Mouse (Mus musculus) retina, adult 2 months (tissue): Measurements from ENCODE around the gene Nrf1.

Experiments
- DNase-seq: peaks from one replicate; pipeline ENCODE4 v3.0.0-alpha.2; 2012; ENCODE audit warnings: low read depth, low spot score

Gene Nrf1

DNA sequence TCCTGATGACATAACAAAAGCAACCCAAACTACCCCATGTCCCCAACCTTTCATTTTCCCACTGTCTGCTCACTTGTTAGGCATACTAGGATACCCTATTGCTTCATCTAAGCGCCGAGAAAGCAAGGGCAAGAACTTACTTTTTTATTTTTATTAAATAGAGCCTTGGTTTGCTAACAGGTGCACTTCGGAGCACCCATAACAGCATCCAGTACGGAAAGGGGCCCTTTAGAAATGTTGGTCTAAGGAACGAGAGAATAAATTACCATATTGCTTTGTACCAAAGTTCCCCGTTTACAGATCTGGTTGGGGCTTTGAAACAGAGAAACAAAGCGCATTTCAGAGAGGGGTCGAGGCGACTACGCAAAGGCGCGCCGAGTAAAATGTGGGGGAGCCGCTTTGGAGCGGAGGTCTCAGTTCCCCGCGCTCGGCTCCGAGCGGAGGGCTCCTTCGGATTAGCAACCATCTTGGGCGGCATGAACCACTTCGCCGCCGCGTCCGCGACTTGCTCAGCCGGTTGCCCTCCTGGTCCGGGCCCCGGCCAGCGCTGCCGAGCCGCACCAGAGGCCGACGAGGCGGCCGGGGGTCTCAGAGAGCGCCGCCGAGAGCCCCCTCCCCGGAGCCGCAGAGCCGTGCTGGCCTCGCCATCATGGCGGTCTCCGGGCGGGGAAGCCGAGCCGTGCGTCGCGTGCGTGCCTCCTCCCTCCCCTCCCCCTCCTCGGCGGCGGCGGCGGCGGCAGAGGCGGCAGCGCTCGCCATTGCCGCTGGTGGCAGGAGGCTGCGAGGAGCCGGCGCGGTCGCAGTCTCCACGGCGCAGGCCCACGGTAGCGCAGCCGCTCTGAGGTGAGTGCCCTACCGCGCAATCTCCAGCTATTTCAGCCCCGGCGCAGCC, at the start of gene Nrf1:
TSS of gene Nrf1 (plus strand) at position 718 of the 892 bp plus-strand sequence.
- DNase-seq: peak; percentile 76

DNA sequence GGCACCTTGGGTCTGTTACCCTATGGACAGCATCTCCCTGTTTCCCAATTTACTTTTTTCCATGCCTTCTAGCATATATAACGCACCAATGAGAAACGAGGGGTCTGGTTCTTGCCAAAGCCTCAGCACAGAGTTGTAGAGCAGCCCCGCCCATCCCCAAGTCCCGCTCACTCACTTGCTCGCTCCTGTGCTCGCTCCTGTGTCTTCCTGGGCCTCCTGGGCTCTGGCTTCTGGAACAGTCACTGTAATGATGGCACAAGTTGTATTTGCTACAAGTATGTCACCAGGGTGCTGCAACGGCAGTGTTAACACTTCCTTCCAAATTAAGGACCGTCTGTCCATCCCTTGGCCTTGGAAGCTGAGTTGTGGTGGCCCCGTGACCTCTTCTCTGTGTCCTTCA, 49.6 kb upstream of the Nrf1 start:
- no peak for DNase-seq

DNA sequence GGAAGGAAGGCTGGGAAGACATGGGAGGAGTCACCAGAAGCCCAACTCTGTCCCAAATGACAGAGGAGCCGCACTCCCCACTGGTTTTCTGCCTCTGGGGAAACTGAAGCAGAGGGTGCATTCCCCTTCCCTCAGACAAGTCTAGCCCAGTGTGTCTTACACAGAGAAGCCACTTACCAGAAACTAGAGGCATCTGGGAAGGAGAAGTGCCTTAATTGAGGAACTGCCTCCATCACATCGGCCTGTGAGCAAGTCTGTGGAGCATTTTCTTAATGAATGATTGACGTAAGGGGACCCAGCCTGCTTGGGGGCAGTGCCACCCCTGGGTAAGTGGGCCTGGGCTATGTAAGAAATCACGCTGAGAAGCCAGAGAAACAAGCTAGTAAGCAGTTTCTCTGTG, 49.0 kb upstream of the Nrf1 start:
- no peak for DNase-seq

DNA sequence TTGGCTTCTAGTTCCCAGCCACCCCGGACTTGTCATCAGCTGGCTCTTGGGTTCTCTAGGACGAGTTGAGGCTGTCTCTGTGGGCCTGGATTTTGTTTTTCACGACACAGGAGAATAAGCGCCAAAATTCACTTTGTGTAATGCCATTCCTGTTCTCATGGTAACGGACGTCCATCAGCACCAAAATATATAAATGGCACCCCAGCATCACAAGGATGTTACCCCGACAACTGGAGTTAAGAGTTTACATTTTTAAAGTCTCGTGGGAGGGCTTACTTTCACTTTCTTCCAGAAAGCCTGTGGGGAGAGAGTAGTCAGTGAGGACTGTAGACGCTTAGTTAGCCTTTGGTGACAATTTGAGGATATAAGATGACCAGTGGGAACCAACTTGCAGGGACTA, 45.2 kb upstream of the Nrf1 start:
- DNase-seq: no peak

DNA sequence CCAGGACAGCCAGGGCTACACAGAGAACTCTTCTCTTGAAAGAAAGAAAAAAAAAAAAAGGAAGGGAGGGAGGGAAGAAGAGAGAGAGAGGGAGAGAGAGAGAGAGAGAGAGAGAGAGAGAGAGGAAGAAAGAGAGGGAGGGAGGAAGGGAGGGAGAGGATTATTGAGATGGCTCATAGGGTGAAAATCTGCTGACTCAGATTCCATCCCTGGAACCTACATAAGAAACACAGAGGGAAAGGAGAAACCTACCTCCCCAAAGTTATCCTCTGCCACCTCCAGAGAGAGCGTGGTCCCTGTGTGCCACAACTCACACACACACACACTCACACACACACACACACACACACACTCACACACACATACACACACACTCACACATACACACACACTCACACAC, 41.9 kb upstream of the Nrf1 start:
- no peak for DNase-seq

DNA sequence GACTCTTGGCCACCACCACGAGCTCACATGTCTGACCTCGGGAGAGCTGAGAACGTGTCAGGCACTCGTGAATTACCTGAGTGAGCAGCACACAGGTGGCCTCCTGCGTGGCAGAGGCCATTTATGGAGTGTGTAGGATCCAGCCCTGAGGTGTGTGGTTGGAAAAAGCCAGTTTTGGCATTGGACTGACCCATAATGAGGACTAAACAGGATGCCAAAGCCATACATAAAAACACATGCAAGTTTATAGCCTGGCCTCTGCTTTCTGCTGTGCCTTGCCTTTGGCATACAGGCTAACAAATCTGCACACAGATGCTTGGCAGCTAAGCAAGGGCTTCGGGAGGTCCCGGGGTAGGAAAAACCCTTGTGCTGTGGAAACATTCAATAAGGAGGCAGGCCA, 38.6 kb upstream of the Nrf1 start:
- no peak for DNase-seq

DNA sequence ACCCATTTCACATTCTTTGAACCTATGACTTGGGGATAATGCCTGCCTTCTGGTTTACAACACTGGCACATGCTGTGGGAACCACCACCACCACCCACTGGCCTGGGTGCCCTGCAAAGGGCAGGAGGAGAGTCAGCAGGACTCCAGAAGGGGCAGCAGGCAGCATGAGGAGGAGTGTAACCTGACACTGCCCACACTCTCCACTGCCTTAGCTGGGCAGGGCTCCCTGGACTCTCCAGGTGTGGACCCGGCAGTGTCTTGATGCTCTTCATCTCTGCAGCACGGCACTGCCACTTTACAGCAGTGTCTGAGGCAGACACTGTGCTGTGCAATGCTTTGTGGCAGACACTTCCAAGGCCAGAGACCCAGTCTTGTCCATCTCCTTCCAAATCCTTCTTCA, 34.3 kb upstream of the Nrf1 start:
- no peak for DNase-seq

DNA sequence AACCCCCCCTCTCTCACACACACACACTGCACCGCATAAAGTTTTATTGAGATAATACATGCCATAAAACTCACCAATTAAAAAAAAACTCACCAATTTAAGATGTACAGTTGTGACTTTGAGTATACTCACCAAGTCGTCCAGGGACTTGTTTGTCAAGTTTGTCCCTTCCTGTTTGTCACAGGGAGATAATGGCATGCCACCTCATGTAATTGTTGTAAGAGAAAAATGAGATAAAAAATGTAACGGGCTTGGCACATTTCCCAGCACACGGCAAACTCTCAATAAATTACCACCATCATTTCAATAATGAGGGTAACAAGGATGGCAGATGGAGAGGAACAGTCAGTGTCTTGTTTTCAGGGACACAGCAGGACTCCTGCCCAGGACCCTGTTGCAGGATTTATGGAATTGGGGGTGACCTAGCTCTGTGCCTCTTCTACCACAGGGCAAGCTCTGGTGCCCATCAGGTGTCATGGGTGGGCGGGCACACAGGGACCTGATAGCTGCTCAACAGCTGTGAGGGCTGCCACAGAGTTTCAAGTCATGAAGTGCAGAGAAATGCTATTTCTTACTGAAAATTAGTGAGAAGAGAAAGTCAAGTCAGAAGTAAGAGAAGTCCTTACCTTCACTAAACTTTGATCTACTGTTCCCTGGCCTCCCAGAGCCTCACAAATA, 33.5 kb upstream of the Nrf1 start:
- DNase-seq: no peak

DNA sequence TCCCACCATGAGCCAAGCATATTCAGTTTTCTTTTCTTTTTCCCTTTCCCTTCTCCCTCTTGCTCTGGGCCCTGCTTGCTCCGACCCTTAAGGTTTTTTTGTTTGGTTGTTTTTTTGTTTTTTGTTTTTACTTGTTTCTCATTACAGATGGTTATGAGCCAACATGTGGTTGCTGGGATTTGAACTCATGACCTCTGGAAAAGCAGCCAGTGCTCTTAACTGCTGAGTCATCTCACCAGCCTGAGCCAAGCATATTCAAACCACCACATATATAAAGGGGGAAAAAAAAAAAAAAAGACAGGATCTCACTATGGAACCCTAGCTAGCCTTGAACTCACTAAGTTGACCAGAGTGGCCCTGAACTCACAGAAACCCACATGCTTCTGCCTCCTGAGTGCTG, 26.5 kb upstream of the Nrf1 start:
- no peak for DNase-seq

DNA sequence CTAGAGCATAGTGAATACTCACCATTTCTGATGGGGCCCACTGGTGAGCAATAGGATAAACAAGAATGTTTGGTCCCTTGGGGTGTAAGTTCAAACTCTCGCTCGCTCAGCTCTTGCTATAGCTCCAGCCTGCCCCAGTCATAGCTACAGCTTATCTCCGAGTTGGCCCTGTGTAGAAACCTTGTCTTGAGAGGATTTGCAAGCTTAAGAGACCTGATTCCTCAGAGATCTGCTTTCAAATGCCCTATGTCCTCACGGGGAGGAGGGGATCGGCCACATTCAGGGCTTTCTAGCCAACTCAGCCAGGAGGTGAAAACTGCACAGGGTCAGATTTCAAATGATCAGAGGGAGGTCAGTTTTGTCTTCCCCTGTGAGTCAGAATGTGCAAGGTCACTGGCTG, 26.1 kb upstream of the Nrf1 start:
- DNase-seq: peak; percentile 42

DNA sequence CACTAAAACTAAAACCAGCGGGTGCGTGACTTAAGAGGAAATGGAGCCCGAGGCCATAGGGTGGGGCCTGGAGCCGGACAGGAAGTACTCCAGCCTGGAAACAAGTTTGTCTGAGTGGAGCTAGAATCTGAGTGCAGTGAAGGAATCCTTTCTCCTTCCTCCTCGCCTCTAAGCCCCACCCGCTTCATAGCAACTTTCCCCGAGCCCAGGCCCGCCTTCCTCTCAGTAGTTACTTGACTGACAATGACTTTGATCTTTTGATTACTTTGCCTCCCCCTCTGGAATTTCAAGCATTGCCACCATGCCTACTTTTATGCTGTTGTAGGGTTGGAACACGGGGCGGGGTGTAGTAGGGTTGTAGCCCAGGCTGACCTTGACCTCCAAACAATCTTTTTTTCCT, 21.0 kb upstream of the Nrf1 start:
- no peak for DNase-seq

DNA sequence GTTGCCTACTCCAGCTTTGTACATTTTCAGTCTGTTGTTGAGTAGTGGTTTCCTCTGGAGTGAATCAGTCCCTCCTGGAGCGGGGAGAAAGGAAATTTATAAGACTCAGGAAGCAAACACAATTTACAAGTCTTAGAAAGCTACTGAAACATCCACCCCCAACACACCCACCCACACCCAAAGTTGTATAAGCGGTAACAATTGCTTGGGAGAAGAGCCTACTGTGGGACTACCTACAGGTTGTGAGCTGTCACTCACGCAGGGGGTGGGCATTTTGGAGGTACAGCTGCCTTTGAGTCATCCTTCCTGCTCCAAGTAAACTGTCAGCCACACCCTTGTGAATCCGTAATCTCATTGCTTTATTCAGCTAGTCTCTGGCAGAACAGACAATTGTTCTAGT, 19.4 kb upstream of the Nrf1 start:
- DNase-seq: no peak

DNA sequence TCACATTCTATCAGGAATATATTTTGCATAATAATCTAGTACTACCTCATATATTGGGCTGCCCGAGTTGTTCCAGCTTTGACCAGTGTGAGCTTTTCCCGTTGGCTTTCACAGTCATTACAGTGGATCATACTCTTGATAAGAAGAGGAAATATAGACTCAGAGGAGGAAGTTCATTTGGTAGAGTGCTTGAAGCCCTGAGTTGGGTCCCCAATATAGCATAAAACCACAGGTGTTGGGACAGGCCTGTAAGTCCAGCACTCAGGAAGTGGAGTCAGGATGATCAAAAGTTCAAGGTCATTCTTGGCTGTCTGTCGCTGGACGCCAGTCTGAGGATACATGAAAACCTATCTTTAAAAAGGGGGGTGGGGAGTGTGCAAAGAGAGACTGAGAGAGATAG, 12.7 kb upstream of the Nrf1 start:
- no peak for DNase-seq

DNA sequence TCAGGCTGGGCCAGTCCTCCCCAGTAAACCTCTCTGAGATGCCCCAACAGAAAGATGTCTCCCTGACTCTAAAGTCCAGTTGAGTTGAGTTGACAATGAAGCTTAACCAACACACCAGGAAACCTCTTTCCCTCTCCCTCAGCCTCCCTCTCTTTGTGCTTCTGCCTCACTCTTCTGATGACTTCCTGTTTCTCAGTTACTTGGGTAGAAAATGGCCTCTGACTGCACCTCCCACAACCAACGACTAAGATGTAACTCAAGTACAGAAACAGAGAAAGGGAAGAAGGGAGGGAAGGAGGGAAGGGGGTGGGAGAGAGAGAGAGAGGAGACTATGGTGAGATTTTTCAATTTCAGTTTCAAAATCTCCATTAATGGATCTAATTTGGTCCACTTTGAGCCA, 6.3 kb upstream of the Nrf1 start:
- DNase-seq: no peak

DNA sequence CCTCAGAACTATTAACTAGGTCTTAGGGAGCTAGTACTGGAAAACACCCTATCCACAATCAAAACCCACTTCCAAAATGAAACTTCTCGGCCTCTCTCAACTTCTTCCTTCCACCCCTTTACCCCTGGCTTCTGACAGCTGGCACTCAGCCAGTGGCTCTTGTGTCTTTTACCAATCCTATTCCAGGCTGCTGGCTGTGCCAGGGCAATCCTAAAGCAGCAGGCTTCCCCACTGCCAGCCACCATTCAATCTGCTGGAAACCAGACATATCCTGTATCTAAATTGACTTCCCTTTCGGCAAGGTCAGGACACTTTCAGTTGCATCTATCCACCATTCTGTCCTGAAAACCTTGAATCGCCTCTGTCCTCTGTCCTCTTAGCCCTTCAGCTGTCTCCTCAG, 5.3 kb upstream of the Nrf1 start:
- DNase-seq: no peak

DNA sequence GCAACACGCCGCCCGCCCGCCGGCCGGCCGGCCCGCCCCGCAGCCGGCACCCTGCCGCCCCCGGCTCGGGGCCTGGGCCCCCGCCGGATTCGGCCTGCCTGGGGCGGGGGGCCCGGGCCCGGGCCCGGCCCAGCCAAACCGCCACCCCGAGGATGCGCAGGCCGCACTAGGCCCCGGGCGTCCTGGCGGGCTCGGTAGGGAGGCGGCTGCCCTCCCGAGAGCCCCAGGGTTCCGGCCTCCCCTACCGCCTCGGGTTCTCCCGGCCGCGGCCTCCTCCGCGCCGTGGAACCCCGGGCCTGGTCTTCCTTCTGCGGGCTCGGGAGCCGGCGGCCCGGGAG, 344 bp downstream of the Nrf1 start:
- no peak for DNase-seq

DNA sequence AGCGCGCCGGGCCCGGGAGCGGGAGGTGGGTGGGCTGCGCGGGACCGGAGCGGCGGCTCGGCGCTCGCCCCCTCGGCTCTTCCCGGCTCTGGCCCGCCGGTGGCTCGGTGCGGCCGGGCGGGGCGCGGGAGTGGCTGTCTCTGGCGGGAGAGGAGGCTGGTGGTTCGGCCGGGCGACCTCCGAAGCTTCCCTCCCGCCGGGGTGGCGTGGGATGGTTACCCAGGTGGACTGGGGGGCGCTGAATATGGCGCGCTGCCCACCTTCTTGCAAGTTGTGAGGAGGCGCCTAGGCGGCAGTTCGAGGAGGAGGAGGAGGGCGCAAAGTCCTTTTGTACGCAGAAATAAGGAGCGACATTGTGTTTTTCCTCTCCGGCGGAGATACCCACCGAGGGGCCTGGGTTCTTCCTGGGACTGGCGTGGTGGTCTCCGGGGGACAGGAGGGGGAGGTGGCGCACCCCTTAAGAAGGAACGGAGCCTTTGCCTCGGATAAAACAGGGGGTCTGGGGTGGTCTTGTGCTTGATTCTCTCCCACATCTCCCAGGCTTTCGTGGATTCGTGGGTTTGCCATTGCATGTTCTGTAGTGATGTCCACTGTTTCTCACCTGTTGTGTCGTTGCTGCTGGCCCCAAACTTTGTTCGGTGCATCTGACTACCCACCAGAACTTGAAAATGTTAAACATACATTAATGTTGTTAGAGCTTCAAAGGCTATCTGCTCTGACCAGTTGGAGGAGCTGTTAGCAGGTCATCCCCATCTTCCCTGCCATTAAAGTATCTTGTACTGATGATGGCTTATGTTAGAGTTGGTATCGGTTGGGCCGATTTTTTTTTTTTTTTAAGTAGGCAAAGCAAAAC, 939 bp downstream of the Nrf1 start:
- no peak for DNase-seq

DNA sequence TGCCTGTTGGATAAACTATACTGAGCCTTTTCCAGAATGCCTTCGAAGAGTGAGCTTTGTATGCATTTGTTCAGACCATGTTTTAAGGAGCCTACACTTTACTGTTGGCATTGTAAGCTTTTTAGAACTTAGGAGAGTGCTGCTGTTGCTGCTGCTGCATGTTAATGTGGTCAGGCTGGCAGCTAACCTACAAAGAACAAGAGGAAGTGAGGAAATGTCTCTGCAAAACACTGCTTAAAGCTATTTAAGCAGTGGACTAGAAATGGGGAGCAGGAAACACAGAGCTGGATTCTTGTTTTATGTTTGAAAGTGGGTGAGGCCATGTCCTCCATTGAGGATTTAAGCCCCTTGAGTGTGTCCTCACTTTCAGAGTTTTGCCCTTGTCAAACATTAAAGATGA, 5.3 kb downstream of the Nrf1 start:
- DNase-seq: no peak

DNA sequence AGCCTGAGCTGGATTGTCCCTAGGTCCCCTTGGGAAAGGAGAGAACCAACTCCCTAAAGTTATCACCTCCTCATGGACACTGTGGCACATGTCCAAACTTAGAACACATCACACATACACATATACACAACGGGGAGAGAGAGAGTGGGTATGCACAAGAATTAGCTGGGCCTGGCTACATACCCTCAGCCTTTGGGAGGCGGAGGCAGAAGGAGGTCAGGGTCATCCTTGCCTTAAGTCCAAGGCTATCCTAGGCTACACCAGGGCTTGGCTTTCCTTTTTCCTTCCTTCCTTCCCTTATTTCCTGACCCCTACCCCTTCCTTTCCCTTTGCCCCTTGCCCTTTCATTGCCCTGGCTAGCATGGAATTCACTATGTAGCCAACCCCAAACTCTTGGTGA, 14.8 kb downstream of the Nrf1 start:
- DNase-seq: no peak

DNA sequence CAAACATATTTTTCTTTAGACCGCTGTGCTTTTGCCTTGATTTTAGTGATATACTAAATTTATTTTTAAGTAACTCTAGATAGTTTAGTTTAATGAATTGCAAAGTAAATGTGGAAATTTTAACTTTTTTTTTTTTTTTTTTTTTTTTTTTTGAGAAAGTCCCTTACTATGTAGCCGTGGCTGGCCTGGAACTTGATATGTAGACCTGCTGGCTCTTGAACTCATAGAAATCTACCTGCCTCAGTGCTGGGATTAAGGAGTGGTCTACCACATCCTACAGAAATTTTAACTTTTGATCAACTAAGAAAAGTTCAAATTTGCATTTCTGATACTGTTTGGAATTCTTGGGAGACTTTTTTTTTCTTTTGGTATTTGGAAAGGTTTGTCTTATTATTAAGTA, 17.6 kb downstream of the Nrf1 start:
- DNase-seq: no peak

DNA sequence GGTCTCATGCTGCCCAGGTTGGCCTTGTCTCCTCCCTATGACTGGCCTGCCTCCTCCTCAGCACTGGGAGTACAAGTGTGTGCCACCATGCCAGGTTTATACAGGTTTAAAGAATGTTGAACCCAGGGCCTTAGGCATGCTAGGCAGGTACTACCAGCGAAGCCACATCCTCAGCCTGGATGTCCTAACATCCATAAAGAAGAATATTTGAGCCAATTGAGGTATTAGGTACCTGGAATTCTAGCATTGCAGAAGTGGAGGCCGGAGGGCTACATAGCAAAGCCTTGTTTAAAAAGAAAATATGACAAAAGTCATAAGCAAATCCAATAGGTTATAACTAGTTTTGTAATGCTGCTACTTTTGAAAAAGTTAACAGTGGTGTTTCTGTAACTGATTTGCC, 19.0 kb downstream of the Nrf1 start:
- no peak for DNase-seq

DNA sequence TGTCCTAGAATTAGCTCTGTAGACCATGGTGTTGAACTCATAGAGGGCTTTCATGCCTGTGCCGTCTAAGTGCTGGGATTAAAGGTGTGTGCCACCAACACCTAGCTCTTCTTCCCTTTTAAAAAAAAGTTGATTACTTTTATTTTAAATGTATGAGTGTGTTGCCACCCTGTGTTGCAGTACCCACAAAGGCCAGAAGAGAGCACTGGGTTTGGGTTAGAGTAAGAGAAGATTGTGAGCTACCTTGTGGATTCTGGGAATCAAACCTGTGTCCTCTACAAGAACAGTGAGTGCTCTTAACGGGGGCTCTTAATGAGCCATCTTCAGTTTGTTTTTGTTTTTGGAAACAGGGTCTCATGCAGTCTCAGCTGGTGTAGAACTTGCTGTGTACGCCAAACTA, 24.7 kb downstream of the Nrf1 start:
- DNase-seq: no peak
